Mouse (Mus musculus) ovary, adult 10 weeks (tissue): ENCODE data around the gene Olfr1387. TPM values are rescaled to one million over a fixed set of nuclear protein-coding genes. Genes with fewer than 3 reads are reported as not detected.

Source experiments
- polyA plus RNA-seq: library from polyadenylated mRNA; stranded (reverse); fragments of 350-450 nt; fragmentation: Illumina TruSeq; extraction: RNeasy Lipid Tissue Mini Kit (QIAGEN cat#74804); gene quantifications from one replicate; pipeline ENCODE4 v1.2.3, GENCODE M21; 2014

Olfr1387 gene
- not detected for polyA plus RNA-seq

GRCm38 (mm10) chr11:49455043-49455442 is at the start of gene Olfr1387:
Olfr1387 (plus strand) TSS chr11:49455343.

GRCm38 (mm10) chr11:49422767-49423166 is 32.4 kb upstream of the Olfr1387 start, which contains the start of gene Olfr1389:
Olfr1389 (plus strand) TSS chr11:49423067.

GRCm38 (mm10) chr11:49436411-49436810 is 18.7 kb upstream of the Olfr1387 start, which contains the start of gene Olfr1388:
Olfr1388 (plus strand) TSS chr11:49436624.

GRCm38 (mm10) chr11:49464746-49465145 is 9.6 kb downstream of the Olfr1387 start, which contains the start of gene Olfr1386:
Olfr1386 (plus strand) TSS chr11:49465046.

GRCm38 (mm10) chr11:49488770-49489169 is 33.6 kb downstream of the Olfr1387 start, which contains the start of gene Olfr1385:
Olfr1385 (plus strand) TSS chr11:49489070.

Other genes with a start within 250 kb of the Olfr1387 start
- 16.9 TPM for gene Mgat1, start 211.2 kb upstream of the Olfr1387 start, polyA plus RNA-seq
- not detected for gene Olfr1393, start 177.0 kb upstream of the Olfr1387 start, polyA plus RNA-seq
- not detected for gene Olfr1392, start 170.1 kb upstream of the Olfr1387 start, polyA plus RNA-seq
- not detected for gene Olfr10, start 150.6 kb upstream of the Olfr1387 start, polyA plus RNA-seq
- not detected for gene Olfr1391, start 132.6 kb upstream of the Olfr1387 start, polyA plus RNA-seq
- gene Olfr1390, start 120.2 kb upstream of the Olfr1387 start, polyA plus RNA-seq = not detected
- not detected for gene Olfr1389, start 32.3 kb upstream of the Olfr1387 start, polyA plus RNA-seq
- gene Olfr1388, start 18.7 kb upstream of the Olfr1387 start, polyA plus RNA-seq = not detected
- gene Olfr1386, start 9.7 kb downstream of the Olfr1387 start, polyA plus RNA-seq = not detected
- not detected for gene Olfr1385, start 33.7 kb downstream of the Olfr1387 start, polyA plus RNA-seq
- not detected for gene Olfr1384, start 51.4 kb downstream of the Olfr1387 start, polyA plus RNA-seq
- not detected for gene Olfr1383, start 64.3 kb downstream of the Olfr1387 start, polyA plus RNA-seq
- not detected for gene Olfr1382, start 72.9 kb downstream of the Olfr1387 start, polyA plus RNA-seq
- not detected for gene Olfr1381, start 88.1 kb downstream of the Olfr1387 start, polyA plus RNA-seq
- gene Olfr1380, start 101.5 kb downstream of the Olfr1387 start, polyA plus RNA-seq = not detected
- gene Flt4, start 153.9 kb downstream of the Olfr1387 start, polyA plus RNA-seq = 3.0 TPM
- gene Scgb3a1, start 208.3 kb downstream of the Olfr1387 start, polyA plus RNA-seq = not detected